Mouse (Mus musculus) right cerebral cortex, postnatal 14 days (tissue): ENCODE data around the gene Cep131.

Experiments used
- DNase-seq: peaks from one replicate; pipeline ENCODE4 v3.0.0; 2022

Gene Cep131

DNA sequence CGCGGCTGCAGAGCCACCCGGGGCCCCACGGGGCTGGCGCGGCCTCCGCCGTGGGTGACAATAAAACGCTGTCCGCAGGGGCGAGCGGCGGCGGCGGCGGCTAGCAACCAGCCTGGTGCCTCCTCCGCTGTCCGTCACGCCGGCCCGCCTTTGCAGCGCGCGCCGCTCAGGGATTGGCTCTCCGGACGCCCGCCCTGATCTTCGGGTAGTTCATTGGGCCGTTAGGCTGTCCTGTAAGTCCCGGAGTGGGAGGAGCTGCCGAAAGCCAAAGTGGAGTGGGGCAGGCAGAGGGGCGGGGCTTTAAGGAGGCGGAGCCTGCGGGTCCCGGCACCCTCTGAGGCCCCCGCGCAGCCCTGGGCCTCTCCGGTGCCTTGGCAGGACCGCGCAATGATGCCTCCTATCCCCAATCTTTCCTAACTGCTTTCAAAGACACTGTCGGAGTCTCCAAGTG is at the start of gene Cep131:
Cep131 (minus strand) TSS at position 126 of the 451 bp plus-strand sequence.
- DNase-seq = peak; percentile 96

DNA sequence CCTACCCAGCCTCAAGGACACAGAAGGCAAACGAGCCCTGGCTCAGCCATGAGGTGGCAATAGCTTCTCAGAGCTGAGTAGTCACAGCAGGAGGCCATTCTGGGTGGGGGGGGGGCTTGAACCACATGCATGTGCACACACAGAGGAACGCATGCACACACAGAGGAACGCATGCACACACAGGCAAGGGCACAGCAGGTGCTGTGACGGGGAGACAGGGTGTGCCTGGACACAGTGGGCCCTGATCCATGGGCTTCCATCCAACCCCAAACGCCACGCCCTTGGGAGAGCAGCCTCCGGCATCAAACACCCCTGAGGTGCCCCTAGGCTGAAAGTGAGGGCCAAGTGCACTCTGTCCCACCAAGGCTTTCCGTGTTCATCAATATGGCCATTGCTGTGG is 49.6 kb upstream of the Cep131 start:
- DNase-seq = no peak

DNA sequence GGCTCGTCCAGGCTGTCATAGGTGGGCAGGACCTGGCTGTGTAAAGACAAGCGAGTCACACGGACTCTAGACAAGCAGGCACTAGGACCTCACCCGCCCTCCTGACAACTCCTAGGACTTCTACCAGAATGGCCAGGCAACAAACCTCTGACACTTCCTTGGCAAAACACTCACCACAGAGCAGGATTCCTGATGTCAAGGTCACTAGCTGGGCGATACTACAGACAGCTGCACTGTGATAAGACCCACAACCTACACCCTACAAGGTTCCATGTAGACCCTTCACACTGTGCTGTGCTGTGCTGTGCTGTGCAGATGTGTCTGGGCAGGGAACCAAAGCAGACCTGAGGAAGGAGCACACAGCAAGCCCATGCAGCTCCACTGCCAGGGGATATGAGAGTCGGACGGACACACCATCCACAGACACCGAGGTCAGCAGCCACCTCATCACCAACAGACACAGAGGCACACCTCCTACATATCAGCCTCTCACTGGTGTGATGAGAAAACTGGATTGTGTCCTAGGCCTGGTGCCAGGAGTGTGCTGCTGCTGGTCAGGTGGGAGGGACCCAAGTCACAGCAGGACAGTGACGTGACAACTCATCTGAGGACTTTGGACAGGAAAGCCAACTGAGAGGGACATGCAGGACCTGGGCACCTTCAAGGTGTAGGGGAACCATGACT is 48.4 kb upstream of the Cep131 start:
- no peak for DNase-seq

DNA sequence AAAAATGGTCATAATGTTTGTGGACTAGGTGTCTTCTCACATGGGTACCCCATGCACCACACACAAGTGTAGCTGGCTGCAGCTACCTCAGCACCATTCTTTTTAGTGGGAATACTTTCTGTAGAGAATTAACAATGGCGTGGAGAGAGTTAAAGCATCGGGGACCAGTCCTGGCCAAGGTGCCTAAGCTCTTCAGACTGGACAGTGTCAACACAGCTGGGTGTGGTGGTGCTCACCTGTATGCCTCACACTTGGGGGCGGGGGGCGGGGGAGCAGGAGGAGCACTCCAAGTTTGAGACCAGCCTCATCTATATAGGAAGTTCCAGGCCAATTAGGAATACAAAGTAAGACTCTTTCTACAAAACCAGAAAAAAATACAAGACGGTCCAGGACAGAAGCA is 47.5 kb upstream of the Cep131 start:
- DNase-seq = no peak

DNA sequence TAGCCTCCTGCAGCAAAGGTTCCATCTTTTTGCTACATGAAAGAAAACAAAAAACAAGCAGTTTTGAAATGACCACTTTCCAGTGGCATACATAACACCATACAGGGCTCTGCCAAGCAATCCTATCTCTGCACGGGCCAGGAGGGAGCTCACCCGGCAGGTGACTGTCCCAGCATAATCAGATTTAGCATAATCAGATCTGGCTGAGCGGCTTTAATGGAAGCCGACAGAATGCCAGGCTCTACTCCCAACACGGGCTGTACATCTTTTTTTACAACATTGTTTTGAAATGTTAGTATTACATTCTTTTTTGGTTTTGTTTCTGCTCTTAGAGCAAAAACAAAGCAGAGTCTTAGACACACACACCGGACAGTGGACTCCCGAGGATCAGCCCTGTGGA is 42.7 kb upstream of the Cep131 start:
- DNase-seq = no peak

DNA sequence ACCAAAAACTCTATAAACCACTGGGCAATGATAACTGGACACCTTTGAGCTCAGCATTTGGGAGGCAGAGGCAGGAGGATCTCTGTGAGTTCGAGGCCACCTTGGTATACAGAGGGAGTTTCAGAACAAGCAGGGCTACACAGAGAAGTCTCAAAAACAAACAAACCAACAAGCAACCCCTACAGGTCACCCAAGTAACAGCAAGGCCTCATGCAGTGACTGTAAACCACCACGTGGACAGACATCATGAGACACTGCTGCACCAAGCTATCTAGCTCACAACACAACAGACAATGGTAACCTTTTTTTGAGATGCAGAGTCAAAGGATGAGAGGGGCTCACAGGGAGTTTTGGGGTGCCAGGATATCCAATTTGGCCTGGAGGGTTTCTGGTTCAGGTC is 40.2 kb upstream of the Cep131 start:
- DNase-seq = no peak

DNA sequence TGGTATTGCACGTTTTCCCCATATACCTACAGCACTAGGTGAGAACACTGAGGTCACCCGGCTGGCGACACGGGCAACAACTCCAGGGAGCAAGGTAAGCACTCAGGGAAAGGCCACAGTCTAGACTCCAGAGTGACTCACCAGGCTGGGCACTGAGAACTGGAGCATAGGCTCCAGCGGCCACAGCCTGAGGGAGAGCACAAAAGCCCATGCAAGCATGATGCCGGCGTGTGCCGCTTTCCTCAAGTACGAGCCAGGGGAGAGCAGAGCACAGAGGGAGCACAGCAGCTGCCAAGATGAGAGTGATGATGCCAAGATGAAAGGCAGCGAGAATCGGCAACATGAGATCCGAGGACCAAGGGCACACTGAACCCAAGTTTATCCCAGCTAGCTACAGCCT is 35.5 kb upstream of the Cep131 start:
- DNase-seq = no peak

DNA sequence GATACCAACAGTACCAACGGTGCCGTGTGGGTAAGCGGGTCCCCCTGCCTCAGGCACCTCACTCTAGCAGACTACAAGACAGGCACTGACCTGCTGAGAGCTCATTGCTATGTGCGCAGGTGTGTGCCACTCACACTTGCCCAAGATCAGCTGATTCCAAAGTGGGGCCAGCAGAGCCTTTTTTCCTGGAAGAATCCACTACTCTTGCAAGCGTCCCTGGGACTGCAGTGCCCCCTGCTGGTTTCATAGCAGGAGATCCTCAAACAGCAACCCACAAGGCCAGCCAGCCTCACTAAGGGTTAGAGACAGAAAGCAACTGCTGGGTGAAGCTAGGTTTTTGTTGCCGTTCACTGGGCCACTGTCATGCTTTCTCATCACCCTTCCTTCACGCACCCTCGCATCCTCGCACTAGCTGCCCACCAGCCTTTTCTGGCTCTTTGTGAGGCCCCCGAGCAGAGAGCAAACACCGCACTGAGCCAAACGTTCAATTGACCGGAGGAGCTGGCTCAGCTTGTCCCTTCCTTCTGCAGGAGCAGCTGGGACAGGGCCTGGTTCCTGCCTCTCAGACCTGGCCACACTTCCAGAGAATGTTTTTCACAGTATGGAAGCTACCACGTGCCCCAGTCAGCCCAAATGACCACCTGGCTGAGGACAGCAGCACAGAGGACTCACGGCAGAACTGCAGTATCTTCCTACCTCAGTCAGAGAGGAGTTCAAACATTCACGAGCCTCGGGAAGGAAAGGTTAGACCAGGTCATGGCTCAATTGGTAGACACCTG is 34.2 kb upstream of the Cep131 start:
- DNase-seq = peak; percentile 85

DNA sequence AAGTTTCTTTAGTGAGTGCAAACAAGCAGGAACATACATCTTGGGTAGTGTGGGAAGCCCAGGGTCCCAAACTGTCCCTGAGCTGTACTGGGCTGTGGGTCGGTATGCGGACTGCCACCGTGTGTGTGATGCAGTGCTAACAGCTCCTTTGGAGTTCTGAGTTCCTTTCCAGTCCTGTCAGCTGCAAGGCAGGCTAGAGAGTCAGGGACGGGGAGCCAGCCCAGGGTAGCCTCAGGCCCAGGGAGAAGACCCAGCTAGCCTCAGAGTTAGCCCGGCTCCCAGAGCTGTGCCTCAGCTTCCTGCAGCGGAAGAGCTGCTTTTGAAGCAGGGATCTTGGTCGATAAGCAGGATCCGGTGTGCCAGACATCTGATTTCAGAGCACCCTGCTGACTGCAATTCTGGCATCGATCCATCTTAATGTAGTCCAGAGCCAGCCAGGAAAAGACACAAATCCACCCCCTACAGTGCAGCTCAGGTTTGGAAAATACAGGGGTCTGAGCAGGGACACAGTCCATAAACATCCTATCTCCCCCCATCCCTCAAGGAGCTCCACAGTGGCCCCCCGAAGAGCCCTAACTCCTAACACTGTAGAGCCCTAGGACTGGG is 33.4 kb upstream of the Cep131 start:
- no peak for DNase-seq

DNA sequence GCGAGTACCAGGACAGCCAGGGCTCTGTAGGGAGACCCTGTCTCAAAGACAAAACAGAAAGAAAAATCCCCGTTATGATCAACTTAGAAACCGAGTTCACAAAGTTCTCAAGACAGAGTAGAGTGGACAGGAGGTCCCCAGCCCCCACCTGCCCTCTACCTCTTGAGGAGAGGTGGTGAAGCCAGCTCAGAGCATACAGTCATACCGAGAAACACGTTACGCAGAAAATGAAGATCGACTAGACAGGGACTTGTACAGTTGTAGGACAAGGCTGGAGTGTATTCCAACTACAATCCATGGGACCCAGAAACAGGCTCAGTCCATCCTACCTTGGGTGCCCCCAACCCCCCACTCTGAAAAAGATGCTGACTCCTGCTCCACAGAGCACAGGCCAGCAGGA is 32.5 kb upstream of the Cep131 start:
- no peak for DNase-seq

DNA sequence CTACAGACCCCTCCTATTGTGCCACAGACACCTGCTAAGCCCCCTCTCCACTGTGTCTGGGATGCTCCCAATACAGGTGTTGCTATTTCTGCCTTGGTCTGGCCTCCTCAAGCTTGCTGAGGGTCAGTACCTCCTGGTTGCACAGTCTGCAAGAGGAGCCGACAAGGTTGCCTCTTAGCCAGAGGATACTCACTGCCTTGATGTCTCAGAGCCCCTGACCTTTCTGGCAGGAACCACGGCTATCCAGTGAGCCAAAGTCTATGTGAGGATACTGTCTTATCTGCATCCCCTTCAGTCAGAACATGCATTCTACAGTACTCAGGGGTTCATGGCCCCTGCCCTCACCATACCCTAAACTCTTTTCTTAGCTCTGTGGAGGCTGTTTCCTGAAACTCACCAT is 31.0 kb upstream of the Cep131 start:
- no peak for DNase-seq

DNA sequence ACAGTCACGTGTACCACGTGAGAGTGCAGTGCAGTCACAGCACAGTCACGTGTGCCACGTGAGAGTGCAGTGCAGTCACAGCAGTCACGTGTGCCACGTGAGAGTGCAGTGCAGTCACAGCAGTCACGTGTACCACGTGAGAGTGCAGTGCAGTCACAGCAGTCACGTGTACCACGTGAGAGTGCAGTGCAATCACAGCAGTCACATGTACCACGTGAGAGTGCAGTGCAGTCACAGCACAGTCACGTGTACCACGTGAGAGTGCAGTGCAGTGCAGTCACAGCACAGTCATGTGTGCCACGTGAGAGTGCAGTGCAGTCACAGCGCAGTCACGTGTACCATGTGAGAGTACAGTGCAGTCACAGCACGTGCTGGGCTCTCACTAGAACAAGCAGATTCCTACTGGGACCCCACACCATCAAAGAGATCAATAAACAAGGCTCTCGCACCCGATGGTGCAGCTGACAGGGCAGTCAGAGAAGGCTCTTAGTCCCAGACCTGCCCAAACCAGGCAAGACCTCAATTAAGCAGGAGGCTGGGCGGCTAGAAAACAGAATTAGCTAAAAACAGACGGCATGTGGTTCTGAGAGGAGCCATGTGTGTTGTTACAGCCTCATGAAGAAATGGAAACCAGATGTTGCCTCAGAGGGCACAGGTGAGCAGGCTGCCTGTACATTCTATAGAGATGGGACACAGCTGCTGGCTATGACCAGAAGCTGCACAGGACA is 28.0 kb upstream of the Cep131 start:
- DNase-seq = no peak

DNA sequence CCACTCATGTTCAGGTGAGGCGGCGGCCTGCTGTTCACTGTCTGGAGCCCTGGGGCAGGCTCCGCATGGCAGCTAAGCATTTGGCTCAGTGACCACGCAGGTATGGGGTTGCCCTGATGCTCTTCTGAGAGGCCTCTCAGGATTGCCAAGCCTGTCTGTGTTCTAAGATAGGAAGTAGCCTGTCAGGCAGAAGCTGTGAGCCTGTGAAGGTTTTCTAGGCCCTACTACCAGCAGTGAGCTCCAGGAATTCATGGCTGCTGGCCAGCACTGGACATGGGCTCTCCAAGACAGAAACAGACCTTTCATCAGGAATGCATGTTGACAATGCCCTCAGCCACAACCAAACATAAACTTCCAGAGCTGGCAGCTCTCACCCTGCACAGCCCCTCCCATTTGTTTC is 25.5 kb upstream of the Cep131 start:
- DNase-seq = no peak

DNA sequence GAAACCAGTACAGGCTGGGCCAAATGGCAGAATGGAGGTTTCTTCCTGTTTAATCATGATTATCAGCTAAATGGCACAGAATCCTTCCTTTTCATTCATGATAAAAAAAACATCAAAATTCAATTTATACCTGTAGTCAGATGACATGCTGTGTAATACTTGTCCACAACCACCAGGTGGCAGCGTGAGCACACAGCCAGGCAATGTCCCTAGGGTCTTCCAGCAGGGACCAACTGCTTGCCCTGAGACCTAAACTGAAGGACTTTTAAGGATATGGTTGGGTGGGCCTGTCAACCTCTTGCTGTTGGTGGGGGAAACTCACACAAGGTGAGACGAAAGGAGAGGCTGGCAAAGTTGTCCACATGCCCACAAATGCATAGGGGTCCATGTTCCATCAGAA is 24.4 kb upstream of the Cep131 start:
- no peak for DNase-seq

DNA sequence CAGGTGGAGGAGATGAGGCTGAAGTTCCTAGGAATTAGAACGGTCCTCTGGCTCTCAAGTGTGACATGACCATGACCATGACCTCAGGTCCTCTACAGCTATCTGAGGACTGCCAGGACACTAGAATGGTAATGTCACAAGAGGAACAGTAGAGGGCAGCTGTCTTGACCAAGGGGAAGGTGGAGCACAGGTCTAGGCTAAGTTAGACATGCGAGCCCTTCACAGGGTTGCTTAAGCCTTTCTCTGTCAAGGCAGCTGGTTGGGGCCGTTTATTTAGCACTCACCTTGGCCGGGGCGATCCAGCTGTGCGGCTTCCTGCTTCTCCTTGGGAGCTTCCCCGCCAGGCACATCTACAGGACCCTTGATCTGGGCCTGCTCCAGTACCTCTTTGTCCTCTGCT is 23.9 kb upstream of the Cep131 start:
- DNase-seq = no peak

DNA sequence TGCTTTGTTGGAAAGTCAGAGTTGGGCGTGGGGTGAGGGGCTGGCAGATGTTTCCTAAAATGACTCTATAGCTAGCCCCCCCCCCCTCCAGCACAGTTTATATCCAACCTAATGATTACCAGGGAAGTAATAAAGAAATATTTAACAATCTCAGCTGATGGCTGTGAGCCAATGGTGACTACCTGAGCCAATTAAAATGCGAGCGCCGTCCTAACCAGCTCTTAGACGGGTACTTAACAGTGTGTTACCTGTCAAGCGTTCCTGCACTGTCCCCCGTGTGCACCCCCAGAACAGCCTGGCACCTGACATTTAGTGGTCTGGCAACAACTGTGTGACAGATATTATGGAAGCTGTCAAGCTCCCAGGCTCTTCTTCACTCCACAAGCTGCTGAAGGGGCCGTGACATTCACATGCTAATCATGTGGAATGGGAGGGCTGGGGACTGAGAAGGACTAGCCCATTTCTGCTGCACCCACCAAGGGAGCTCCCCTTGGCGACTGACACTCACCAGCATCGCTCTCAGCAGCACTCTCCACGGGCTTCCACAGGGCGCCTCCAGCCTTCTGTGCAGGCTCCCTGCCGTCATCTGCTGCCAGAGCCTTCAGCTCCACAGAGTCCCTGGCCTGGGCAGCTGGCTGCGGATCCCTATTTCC is 23.1 kb upstream of the Cep131 start:
- no peak for DNase-seq

DNA sequence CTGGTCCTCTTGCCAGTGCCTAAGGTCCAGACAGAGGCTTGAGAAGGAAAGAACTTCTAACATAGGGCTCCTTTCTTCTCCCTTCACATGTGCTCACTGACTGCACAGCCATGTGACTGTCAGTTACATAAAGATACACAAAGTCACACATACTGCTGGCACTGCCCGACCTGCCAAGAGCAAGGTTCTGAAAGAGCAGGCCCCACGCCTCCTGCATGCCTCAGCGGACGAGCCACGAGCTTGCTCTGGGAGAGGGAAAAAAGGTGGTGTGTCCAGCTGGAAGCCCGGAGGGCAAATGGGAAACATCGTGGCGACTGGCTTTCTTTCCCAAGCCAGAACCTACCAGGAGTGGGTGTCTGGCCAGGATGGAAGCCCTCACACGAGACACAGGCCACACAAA is 21.2 kb upstream of the Cep131 start:
- no peak for DNase-seq

DNA sequence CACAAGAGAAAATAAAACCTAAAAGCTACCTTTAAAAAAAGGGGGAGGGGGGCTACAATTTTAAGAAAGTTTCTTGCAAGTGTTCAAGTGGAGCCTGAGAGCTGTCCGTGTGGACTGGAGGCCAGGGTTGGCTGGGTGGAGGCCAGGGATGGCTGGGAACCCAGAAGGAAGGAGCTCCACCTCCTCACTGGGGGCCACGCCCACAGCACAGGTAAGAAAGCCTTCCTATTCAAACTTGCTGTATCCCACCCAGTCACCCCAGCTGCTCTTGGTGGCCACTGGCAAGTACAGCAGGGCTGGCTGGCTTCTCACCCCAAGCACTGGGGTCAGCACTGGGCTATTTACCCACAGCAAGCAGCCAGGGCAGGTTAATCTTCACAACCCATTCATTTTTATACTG is 20.4 kb upstream of the Cep131 start:
- DNase-seq = no peak

DNA sequence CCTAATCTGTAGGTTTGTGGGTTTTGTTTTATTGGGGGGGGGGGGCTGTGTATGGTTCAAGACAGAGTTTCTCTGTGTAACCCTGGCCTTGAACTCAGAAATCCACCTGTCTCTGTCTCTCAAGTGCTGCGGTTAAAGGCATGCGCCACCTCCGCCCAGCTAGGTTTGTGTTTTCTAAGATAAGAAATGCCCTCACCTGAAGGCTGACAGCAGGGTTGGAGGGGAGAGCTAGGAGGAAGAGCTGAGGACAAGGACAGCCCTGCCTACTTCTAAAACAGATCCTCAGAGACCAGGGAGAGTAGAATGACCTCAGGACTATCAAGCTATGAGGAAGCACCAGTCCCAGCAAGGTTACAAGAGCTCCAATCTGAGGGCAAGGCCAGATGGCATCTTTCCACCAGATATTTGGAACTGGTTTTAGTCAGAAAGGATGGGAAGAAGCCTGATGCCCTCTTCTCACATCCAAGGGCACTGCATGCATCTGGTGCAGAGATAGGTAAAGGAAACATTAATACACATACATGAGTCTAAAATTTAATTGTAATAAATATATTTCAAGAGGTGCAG is 16.9 kb upstream of the Cep131 start:
- no peak for DNase-seq

DNA sequence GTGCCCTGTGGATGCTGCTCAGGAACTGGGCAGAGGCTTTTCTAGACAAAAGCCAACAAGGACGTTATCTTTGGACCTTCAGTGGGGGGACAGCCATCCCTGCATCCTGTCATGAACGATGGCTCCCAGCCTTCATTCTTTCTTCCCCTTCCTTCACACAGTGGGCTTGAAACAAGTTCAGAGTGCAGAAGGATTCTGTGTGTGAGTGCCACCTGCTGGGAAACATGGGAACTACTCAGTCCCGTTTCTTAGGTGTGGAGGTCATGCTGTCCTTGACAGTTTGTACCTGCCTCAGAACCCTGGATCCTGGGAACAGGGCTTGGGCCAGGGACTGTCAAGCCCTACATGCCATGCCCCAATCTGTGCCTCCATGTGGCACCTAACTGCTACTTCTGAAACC is 14.4 kb upstream of the Cep131 start:
- peak; percentile 68 for DNase-seq

DNA sequence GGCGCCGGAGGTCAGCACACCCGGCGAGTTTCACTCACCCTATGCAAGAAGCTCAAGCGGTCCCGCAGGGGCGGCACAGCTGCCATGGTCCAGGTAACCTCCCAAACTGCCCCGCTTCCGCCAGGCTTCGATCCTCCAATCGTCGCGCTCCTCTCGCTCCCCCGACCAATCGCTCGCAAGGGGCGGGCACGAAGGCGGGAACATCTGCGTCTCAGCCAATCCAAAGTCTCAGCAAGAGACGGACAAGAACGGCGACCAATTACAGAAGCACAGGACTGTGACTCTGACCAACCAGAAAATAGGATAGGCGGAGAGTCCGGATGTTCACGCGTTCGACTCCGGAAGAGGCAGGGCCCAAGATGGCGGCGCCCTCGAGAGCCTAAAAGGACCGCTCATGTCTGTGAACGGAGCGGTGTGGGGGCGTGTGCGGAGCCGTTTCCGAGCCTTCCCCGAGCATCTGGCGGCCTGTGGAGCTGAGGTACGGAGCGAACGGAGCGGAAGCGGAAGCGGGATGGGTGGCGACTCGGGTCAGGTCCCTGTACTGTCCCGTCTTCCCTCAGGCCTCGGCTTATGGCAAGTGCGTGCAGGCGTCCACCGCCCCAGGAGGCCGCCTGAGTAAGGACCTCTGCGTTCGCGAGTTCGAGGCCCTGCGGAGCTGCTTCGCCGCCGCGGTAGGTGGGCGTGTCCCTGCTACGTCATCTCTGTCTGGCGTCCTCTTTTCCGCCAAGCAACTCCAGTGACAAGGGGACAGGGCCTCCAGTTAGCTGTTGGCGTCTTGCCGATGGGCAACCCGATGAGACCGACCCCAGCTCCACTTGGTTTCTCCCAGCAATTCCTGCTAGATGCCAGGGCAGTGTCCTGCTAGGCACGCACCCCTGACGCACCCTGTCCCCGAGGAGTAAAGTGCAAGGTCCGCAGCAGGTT is 12.2 kb upstream of the Cep131 start, which contains the start of the genes Tepsin and Ndufaf8:
Tepsin (minus strand) TSS at position 144 of the 924 bp plus-strand sequence.
Ndufaf8 (plus strand) TSS at position 341 of the 924 bp plus-strand sequence.
- peak; percentile 95 for DNase-seq
